Mouse (Mus musculus): ENCODE data around the gene Ccin.

DNA sequence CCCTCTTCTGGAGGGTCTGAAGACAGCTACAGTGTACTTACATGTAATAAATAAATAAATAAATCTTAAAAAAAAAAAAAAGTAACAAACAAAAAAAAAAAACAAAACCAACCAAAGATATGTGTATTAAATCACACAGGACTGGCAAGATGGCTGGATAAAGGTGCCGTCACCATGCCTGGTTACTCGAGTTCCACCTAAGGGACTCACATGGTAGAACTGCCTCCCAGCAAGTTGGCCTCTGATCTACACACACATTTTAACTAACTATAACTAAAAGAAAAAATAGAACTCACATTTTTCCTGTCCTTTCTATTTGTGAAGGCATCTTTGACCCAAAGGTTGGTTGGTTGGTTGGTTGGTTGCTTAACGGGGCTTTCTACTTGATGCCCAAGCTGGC is 28.5 kb downstream of the Ccin start:
- TF ChIP-seq POLR2A (IDR thresholded peaks at IDR 0.05; ENCODE audit: control insufficient read depth, low read depth, low read length) (no peak), CTCF (IDR thresholded peaks at IDR 0.05; ENCODE audit: control insufficient read depth, insufficient read depth, insufficient replicate concordance, low read depth, low read length) (no peak)
